Mouse (Mus musculus): ENCODE results near the gene Vegfd. TPM values are rescaled to one million over a fixed set of nuclear protein-coding genes. Genes with fewer than 3 reads are reported as not detected.

Vegfd gene
- total RNA-seq, 2 experiments from 2014 or later = not detected

DNA sequence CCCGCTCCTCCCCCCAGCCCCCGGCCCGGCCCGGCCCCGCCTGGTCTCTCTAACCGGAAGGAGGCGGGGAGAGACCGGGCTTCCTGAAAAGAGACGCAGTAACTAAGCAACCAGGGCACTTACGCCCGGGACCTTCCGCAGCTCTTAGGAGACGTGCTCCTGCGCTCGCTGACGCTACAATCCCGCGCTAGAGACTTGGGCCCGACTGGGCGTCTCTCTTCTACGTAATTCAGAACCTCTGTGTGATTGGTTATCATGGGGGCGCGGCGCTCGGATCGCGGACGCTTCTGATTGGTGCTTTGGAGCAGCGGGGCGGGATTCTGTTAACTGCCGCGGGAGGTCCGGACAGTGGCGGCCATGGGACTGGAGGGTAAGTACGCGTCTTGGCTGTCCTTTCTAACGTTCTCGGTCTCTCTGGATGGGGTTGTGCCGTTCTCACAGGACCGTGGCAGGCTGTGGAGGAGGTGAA lies 46.3 kb downstream of the Vegfd start, which contains the start of gene Piga:
Piga (plus strand) TSS at position 317 of the 469 bp plus-strand sequence.
- peak; percentile 95 for ATAC-seq (ENCODE audit: poor library complexity, severe bottlenecking)

DNA sequence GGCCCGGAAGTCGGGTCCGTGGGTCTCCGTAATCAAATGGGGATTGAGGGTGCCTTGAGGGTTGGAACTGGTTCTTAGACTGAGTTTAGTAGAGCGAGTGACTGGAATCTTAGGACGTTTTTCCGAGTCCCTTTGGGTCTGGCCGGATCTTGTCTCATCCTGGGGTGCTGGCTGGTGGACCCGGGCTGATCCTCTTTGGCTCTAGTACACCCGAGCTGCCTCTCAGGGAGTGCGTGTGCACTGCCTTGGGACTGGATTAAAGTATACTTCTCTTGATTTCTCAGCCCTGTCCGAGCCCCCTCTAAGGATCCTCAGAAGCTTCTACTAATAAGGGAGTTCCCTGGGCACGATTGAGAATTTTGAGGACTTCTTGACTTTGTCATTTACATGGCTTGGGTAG lies 46.8 kb downstream of the Vegfd start:
- ATAC-seq (ENCODE audit: poor library complexity, severe bottlenecking) = peak; percentile 34

DNA sequence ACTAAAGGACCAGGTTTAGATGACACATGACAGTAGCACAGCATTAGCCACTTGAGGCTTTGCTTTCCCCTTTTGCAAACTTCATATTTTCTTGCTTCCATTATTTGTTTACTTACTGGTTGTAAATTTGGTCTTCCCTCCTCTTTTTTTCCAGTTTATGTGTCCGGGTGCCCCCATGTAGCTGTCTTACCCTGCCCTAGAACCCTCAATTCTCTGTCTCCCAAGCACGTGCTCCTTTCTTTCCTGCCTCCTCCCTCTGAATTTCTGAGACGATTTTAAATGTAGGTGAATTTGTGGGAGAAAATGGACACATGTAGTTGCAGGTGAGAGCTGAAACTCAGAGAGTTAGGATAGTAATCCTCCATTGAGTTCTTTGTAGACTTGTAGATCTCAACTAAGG lies 47.3 kb downstream of the Vegfd start:
- no peak for ATAC-seq (ENCODE audit: poor library complexity, severe bottlenecking)

DNA sequence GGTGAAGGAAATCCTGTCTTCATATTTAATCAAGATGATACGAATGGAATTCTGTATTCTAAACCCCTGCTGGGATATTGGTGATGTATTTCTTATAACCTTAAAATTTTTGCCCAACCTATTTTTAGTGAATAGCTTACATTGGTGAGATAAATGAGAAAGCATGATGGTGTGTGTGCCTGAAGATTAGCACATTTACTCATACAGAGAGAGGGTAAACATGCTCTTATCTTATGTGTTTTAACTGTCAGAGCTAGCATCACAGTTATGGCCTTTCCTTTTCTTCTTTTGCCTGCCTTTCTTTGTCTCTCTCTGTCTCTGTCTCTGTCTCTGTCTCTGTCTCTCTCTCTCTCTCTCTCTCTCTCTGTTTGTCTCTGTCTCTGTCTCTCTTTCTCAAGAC lies 51.6 kb downstream of the Vegfd start:
- no peak for ATAC-seq (ENCODE audit: poor library complexity, severe bottlenecking)

DNA sequence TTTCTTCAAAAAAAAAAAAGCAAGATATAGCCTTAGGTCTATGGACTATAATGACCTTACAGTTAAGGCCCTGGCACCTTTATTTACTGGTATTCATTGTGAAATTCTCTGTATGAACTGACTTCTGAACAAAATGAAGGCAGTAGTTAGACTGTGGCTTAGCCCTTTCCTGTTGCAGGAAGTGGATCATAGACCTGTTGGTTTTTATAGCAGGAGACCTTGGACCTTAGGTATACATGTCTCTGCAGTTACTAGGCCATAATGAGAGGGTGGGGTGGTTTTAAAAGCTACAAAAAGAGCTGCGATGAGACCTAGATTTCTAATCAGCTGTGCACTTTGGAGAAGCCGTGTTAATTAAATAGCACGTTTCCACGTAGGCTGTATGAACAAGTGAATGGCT lies 54.1 kb downstream of the Vegfd start:
- peak; percentile 43; the same call in 1 of the 2 replicates for ATAC-seq (ENCODE audit: poor library complexity, severe bottlenecking)

DNA sequence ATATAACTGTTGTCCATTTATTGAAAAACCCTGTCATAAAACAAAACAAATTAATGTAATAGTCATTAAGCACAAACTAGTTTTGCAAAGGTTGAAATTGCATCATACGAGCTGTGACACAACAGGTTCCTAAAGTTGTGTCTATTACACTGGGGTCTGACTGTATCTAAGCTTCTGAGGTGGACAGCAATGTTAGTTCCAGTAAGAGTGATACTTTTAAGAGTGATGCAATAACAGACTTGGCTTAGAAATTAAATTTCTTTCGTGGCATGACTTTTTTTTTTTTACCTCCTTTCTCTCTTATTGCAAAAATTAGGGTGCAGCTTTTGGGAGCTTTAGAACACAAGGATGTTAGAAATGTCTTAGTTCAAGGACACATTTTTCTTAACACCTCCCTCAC lies 55.0 kb downstream of the Vegfd start:
- no peak for ATAC-seq (ENCODE audit: poor library complexity, severe bottlenecking)

DNA sequence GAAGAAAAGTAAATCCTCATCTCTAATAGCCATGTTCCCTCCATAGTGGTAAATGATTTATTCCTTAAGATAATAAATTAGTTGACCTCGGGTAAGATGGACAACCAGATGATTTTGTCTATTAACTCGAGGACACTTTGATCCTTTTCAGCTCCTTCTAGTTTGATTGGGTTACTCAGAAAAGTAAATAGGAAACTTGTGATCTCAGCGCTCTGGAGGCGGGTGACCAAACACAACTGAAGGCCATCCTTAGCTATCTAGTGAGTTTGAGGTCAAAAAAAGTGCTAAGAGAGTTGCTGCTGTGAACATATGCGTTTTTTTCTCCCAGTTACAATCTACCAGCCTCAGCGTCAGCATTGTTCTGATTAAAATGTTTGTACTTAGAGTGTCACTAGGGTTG lies 57.4 kb downstream of the Vegfd start:
- ATAC-seq (ENCODE audit: poor library complexity, severe bottlenecking) = no peak

DNA sequence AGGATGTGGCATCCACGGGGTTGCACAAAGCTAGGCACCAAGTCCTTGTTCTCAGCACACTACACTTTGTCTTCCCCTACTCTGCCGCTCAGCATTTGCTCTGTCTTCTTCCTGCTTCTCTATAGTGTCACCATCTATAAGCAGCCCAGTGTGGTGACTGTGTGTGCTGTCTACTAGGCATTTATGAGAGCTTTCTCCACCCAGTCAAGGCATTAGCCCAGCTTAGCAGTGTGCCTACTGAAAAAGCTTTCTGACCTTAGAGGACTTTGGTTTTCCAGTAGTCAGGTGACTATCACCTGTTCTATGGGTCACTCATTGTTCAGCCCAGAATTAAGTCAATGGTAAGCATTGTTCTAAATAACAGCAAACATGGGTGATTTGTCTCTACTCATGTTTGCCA lies 58.0 kb downstream of the Vegfd start:
- ATAC-seq (ENCODE audit: poor library complexity, severe bottlenecking) = no peak

DNA sequence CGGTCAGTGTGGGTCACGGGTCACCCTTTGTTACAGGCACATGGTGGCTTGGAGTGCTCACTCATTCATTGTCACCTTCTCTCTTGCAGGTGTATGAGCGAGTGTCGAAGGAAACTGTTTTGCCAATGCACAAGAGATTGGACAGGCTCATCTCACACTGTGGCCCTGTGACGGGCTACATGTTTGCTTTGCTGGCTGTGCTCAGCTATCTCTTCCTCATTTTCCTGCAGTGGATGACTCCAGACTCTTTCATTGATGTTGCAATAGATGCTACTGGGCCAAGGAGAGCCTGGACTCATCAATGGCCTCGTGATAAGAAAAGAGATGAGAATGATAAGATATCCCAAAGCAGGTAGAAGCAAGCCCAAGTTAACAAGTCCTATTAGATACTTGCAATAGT lies 58.4 kb downstream of the Vegfd start:
- ATAC-seq (ENCODE audit: poor library complexity, severe bottlenecking) = peak; percentile 78

DNA sequence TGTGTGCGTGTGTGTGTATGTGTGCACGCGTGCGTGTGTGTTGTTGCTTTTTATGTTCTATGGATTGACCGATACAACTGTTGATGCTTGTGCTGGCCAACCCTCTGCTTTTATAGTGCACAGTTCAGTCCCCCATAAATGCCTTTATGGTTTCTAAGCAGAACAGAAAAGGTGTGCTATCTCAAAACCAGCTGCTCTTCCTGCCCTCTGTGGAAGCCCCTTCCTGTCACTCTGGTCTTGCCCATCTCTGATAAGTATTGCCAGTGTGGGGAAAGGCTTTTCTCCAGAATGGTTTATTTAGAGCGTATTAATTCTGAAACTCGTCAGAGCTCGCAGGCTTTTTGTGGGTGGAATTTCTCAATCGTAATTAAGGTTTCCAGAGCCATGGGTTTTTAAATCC lies 59.5 kb downstream of the Vegfd start:
- ATAC-seq (ENCODE audit: poor library complexity, severe bottlenecking) = no peak

DNA sequence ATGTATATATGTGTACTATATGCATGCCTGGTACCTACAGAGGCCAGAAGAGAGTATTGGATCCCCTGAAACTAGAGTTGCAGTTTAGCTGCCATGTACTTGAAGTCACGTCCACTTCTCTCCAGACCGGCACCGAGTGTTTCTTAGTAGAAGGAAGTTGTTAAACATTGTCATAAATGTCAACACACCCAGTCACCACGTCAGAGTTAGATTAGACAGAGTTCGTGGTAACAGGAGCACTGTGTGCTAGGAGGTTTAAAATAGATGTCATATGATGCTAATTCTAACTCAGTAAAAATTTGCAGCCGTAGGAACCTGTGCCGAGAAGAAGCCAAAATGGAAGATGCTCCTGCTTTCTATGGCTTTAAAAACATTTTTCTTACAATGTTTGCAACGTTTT lies 63.5 kb downstream of the Vegfd start, which contains the start of gene Asb11:
Asb11 (plus strand) TSS at position 286 of the 400 bp plus-strand sequence.
- ATAC-seq (ENCODE audit: poor library complexity, severe bottlenecking) = peak; percentile 92

DNA sequence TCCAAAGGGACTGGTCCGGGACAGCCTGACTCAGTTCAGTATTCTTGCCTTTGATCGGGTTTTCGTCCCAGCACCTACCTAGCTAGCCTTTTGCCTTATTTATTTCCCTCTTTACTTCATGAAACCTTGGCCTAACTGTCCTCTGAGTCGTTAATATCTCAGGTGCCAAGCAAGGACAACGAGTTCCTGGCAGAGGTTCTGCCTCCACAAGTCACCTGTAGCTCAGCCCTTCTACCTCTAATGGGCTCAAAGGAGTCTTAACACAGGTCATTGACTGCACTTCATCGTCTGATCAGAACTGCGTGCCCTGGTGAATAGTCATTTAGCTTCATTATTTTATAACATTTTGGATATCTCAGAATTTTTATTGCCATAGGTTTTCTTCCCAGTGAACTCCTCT lies 66.3 kb downstream of the Vegfd start:
- no peak for ATAC-seq (ENCODE audit: poor library complexity, severe bottlenecking)

DNA sequence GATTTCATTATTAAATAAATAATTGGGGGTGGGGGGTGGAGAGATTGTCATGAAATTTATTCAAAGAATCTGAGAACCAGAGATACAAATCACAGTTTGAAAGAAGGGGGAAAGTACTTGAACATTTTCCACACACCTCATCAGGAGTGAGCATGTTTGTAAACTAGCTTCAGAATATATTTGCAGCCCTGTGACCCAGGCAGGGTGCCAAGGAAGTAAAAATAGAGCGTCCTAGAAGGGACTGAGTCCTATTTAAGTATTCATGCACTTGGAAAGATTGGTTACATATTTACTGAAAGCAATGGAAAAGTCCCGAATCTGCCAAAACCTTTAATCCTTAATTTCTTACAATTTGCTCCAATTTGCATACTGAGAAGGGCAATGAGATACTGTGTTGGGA lies 67.0 kb downstream of the Vegfd start:
- ATAC-seq (ENCODE audit: poor library complexity, severe bottlenecking) = no peak

DNA sequence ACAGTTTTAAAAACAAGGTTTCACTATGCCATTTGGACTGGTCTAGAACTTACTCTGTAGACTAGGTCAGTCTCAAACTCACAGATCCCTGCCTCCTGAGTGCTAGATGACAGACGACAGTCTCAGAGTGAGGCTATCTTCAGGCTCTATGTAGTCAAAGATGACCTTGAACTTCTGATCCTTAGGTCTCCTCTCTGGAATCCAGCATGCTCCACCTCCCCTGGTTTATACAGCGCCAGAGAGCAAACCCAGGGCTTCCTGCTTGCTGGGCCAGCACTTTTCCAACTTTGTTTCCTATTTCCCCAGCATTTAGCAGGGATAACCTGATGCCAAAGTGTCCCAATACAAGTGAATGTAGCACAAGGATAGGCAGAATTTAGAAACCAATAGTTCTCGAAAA lies 67.5 kb downstream of the Vegfd start:
- no peak for ATAC-seq (ENCODE audit: poor library complexity, severe bottlenecking)

DNA sequence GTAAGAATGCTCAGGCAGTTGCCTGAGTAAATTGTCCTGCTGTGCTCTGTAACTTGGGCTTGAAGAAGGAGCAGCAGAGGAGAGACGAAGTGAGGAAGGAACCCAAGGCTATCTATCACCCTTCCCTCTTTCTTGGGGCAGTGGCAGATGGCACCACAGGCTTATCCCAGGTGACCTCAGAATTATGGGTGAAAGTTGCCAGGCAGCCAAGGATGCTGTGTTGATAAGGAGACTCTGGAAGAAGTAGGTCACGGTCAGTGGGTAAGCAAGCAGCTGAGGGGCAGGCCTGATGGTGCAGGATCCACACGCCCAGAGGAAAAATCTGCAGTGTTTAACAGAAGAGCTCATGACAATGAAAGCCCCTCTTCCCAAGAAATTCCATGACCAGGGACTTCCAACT lies 68.1 kb downstream of the Vegfd start:
- ATAC-seq (ENCODE audit: poor library complexity, severe bottlenecking) = no peak

DNA sequence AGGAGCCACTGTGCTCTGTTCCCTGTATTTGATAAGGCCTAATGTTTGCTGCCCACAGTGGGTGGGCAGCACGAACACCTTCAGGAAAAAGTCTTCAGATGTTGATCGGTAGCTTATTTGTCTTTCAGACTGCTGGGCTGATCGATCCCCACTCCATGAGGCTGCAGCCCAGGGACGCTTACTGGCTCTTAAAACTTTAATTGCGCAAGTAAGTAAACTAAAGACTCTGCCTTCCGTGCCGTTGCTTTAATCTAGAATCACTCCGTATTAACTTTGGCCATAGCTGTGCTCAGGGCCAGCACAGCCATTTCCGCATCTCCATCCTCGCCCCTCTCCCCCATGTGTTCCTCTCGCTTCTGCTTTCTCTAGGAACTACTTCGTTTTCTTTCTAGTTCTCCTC lies 72.4 kb downstream of the Vegfd start:
- no peak for ATAC-seq (ENCODE audit: poor library complexity, severe bottlenecking)

DNA sequence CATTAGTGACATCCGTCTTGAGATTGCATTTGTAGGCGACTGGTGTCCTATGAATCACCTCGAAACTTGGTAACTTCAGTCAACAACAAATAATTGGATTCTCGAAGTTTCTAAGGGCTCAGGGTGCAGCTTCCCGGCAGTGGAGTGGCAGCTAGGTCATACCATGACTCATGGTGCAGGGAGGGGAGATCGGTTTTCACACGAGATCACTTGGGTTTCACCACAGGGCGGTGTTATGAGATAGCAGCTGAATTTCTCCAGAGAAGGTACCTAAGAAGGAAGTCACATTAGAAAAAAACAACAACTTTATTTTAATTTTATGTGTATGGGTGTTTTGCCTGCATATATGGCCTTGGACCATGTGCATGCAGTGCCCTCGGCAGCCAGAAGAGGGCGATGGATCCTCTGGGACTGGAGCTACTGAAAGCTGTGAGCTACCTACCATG lies 73.0 kb downstream of the Vegfd start:
- ATAC-seq (ENCODE audit: poor library complexity, severe bottlenecking) = peak; percentile 62; the same call in 1 of the 2 replicates

DNA sequence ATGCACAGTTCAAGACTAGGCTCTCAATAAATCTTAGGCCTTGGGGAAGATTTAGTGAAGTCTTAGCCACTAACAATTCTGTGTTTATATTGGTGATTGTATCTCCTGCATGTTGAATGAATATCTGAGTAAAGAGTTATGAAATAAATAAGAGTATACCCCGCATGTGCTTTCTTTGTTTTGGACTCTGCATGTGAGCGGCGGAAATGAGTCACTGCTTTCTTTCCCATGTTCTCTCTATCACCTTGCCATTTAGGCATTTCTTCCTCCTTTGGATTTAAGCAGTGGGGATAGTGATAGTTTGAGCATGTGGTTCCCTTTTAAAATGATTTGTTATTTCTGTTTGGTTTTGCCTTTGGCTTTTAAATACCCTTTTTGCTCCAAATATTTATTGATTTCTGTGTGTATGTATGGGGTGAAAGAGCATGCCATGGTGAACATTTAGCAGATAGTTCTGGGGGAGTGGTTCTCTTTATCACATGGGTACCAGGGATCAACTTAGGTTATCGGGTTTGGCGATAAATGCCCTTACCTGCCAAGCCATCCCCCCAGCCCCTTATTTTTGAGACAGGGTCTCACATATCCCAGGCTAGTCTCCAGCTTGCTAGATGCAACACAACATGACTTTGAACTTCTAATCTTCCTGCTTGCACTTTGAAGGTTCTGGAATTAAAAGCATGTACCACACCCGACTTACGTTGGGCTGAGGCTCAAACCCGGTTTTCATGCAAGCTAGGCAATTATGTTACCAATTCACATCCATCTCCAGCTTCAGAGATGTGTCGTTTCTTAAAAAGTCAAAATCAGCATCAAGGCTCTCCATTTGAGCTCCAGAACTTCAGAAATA lies 73.9 kb downstream of the Vegfd start:
- ATAC-seq (ENCODE audit: poor library complexity, severe bottlenecking) = no peak

DNA sequence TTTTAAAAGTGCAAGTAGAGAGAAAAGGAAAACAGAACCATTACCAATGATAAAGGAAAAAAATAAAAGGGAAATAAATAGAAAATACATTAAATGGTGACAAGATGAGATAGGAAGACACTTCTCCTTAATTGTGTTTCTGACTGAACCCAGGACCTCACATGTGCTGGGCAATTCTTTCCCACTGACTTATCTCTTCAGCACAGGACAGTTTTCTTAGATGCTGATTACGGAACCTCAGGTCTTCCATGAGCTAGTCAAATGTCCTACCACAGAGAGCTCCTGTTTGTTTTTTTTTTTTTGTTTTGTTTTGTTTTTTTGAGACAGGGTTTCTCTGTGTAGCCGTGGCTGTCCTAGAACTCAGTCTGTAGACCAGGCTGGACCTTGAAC lies 74.5 kb downstream of the Vegfd start:
- no peak for ATAC-seq (ENCODE audit: poor library complexity, severe bottlenecking)

DNA sequence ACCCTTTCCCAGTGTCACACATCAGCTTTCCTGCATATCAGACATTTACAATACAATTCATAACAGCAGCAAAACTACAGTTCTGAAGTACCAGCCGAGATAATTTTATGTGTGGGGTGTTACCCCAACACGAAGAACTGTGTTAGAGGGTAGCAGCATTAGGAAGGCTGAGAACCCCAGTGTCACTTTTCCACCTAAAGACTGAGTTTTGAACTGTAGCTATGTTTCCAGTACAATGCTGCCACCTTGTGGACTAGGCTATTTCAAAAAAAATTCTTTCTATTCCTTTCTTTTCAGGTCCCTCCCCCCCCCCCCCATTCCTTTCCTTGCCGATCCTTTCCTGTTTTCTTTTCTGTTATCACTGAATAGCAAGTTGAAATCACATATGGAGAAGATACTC lies 76.0 kb downstream of the Vegfd start:
- peak; percentile 73 for ATAC-seq (ENCODE audit: poor library complexity, severe bottlenecking)
